Mouse (Mus musculus): ENCODE results near the gene Sh2d6. TPM values are rescaled to one million over a fixed set of nuclear protein-coding genes. Genes with fewer than 3 reads are reported as not detected.

Gene Sh2d6
- polyA plus RNA-seq, 1 experiment from 2014 or later = 0.66 TPM

GRCm38 (mm10) chr6:72553079-72553412 lies 31.5 kb upstream of the Sh2d6 start:
- H3K27me3 ChIP-seq (ENCODE audit: control insufficient read depth, insufficient read depth, low read length) = no peaks in the 10 kb centered on the region
- peak overlapping the region; percentile 40 for H3K27ac ChIP-seq (ENCODE audit: low read depth, low read length)
- peak overlapping the region; percentile 57 for H3K4me2 ChIP-seq (replicated peaks; ENCODE audit: low read depth, low read length)
- H3K36me3 ChIP-seq (ENCODE audit: control insufficient read depth, insufficient read depth, low read length) = no peaks in the 10 kb centered on the region
- DNase-seq (ENCODE audit: low spot score) = no peak
- H3K4me1 ChIP-seq (replicated peaks; ENCODE audit: control insufficient read depth, insufficient read depth, low read length) = no peaks in the 10 kb centered on the region
- no peaks in the 10 kb centered on the region for H3K9me3 ChIP-seq (ENCODE audit: control insufficient read depth, low read length)
- WGBS = 20% methylated on average over 8 of the region's 8 CpGs
- peak overlapping the region; percentile 31 for H3K4me3 ChIP-seq (ENCODE audit: low read depth, low read length)
- peak overlapping the region; percentile 55 for H3K9ac ChIP-seq (ENCODE audit: low read depth, low read length)
- 0 out of 2 replicates have a peak, but pooled peaks have one; percentile 52 for ATAC-seq (ENCODE audit: low FRiP score)

GRCm38 (mm10) chr6:72552171-72553078 lies 30.9 kb upstream of the Sh2d6 start:
- Histone ChIP-seq H3K4me3 (ENCODE audit: low read depth, low read length) (peak overlapping the region; percentile 31), H3K27ac (ENCODE audit: low read depth, low read length) (peak overlapping the region; percentile 40), H3K4me2 (replicated peaks; ENCODE audit: low read depth, low read length) (peak overlapping the region; percentile 57), H3K9ac (ENCODE audit: low read depth, low read length) (peak overlapping the region; percentile 55), H3K27me3 (ENCODE audit: control insufficient read depth, insufficient read depth, low read length) (no peaks in the 10 kb centered on the region), H3K9me3 (ENCODE audit: control insufficient read depth, low read length) (no peaks in the 10 kb centered on the region), H3K4me1 (replicated peaks; ENCODE audit: control insufficient read depth, insufficient read depth, low read length) (no peaks in the 10 kb centered on the region), H3K36me3 (ENCODE audit: control insufficient read depth, insufficient read depth, low read length) (no peaks in the 10 kb centered on the region)
- ATAC-seq (ENCODE audit: low FRiP score) (peak; percentile 90), DNase-seq (ENCODE audit: low spot score) (peak; percentile 79)
- 20% methylated on average over 27 of the region's 27 CpGs for WGBS

- no peaks in the 10 kb centered on the region for H3K27me3 ChIP-seq (ENCODE audit: control insufficient read depth, insufficient read depth, low read length)
- H3K4me1 ChIP-seq (replicated peaks; ENCODE audit: control insufficient read depth, insufficient read depth, low read length) = no peaks in the 10 kb centered on the region
- H3K36me3 ChIP-seq (ENCODE audit: control insufficient read depth, insufficient read depth, low read length) = no peaks in the 10 kb centered on the region
- no peak overlapping the region for H3K4me2 ChIP-seq (replicated peaks; ENCODE audit: low read depth, low read length)
- 87% methylated on average over 10 of the region's 10 CpGs for WGBS
- no peaks in the 10 kb centered on the region for H3K9me3 ChIP-seq (ENCODE audit: control insufficient read depth, low read length)
- ATAC-seq (ENCODE audit: low FRiP score) (no peak), DNase-seq (ENCODE audit: low spot score) (no peak)
- no peak overlapping the region for H3K27ac ChIP-seq (ENCODE audit: low read depth, low read length)
- H3K9ac ChIP-seq (ENCODE audit: low read depth, low read length) = no peak overlapping the region
- H3K4me3 ChIP-seq (ENCODE audit: low read depth, low read length) = no peak overlapping the region
Measured at GRCm38 (mm10) chr6:72550503-72551100, 29.1 kb upstream of the Sh2d6 start.

GRCm38 (mm10) chr6:72550025-72550424 lies 28.5 kb upstream of the Sh2d6 start:
- DNase-seq (ENCODE audit: low spot score) (no peak), ATAC-seq (ENCODE audit: low FRiP score) (no peak)
- Histone ChIP-seq H3K4me1 (replicated peaks; ENCODE audit: control insufficient read depth, insufficient read depth, low read length) (no peaks in the 10 kb centered on the region), H3K4me2 (replicated peaks; ENCODE audit: low read depth, low read length) (no peak overlapping the region), H3K27ac (ENCODE audit: low read depth, low read length) (no peak overlapping the region), H3K4me3 (ENCODE audit: low read depth, low read length) (no peak overlapping the region), H3K9me3 (ENCODE audit: control insufficient read depth, low read length) (no peaks in the 10 kb centered on the region), H3K27me3 (ENCODE audit: control insufficient read depth, insufficient read depth, low read length) (no peaks in the 10 kb centered on the region), H3K9ac (ENCODE audit: low read depth, low read length) (no peak overlapping the region), H3K36me3 (ENCODE audit: control insufficient read depth, insufficient read depth, low read length) (no peaks in the 10 kb centered on the region)
- 67% methylated on average over 6 of the region's 6 CpGs for WGBS

- ATAC-seq (ENCODE audit: low FRiP score) (no peak), DNase-seq (ENCODE audit: low spot score) (no peak)
- no peak overlapping the region for H3K9ac ChIP-seq (ENCODE audit: low read depth, low read length)
- no peaks in the 10 kb centered on the region for H3K9me3 ChIP-seq (ENCODE audit: control insufficient read depth, low read length)
- H3K4me1 ChIP-seq (replicated peaks; ENCODE audit: control insufficient read depth, insufficient read depth, low read length) = no peaks in the 10 kb centered on the region
- no peak overlapping the region for H3K4me2 ChIP-seq (replicated peaks; ENCODE audit: low read depth, low read length)
- H3K27me3 ChIP-seq (ENCODE audit: control insufficient read depth, insufficient read depth, low read length) = peaks cover 1% of the 10 kb centered on the region; the same call in 1 of the 2 replicates
- no peak overlapping the region for H3K27ac ChIP-seq (ENCODE audit: low read depth, low read length)
- H3K4me3 ChIP-seq (ENCODE audit: low read depth, low read length) = no peak overlapping the region
- no peaks in the 10 kb centered on the region for H3K36me3 ChIP-seq (ENCODE audit: control insufficient read depth, insufficient read depth, low read length)
- WGBS = 71% methylated on average over 9 of the region's 9 CpGs
Measured at GRCm38 (mm10) chr6:72549041-72549580, 27.6 kb upstream of the Sh2d6 start.

GRCm38 (mm10) chr6:72547862-72548261 lies 26.4 kb upstream of the Sh2d6 start:
- H3K9ac ChIP-seq (ENCODE audit: low read depth, low read length) = no peak overlapping the region
- DNase-seq (ENCODE audit: low spot score) (no peak), ATAC-seq (ENCODE audit: low FRiP score) (no peak)
- no peaks in the 10 kb centered on the region for H3K9me3 ChIP-seq (ENCODE audit: control insufficient read depth, low read length)
- H3K4me2 ChIP-seq (replicated peaks; ENCODE audit: low read depth, low read length) = no peak overlapping the region
- no peaks in the 10 kb centered on the region for H3K36me3 ChIP-seq (ENCODE audit: control insufficient read depth, insufficient read depth, low read length)
- WGBS = 93% methylated on average over 3 of the region's 3 CpGs
- H3K27ac ChIP-seq (ENCODE audit: low read depth, low read length) = no peak overlapping the region
- H3K27me3 ChIP-seq (ENCODE audit: control insufficient read depth, insufficient read depth, low read length) = peaks cover 2% of the 10 kb centered on the region; the same call in 1 of the 2 replicates
- H3K4me1 ChIP-seq (replicated peaks; ENCODE audit: control insufficient read depth, insufficient read depth, low read length) = no peaks in the 10 kb centered on the region
- no peak overlapping the region for H3K4me3 ChIP-seq (ENCODE audit: low read depth, low read length)

- no peak for ATAC-seq (ENCODE audit: low FRiP score)
- Histone ChIP-seq H3K27me3 (ENCODE audit: control insufficient read depth, insufficient read depth, low read length) (peaks cover 2% of the 10 kb centered on the region; the same call in 1 of the 2 replicates), H3K4me3 (ENCODE audit: low read depth, low read length) (no peak overlapping the region), H3K27ac (ENCODE audit: low read depth, low read length) (no peak overlapping the region), H3K36me3 (ENCODE audit: control insufficient read depth, insufficient read depth, low read length) (no peaks in the 10 kb centered on the region), H3K4me2 (replicated peaks; ENCODE audit: low read depth, low read length) (no peak overlapping the region), H3K9ac (ENCODE audit: low read depth, low read length) (no peak overlapping the region), H3K4me1 (replicated peaks; ENCODE audit: control insufficient read depth, insufficient read depth, low read length) (no peaks in the 10 kb centered on the region), H3K9me3 (ENCODE audit: control insufficient read depth, low read length) (no peaks in the 10 kb centered on the region)
- DNase-seq (ENCODE audit: low spot score) = no peak
- WGBS = 87% methylated on average over 2 of the region's 2 CpGs
Measured at GRCm38 (mm10) chr6:72547121-72547520, 25.6 kb upstream of the Sh2d6 start.

- ATAC-seq (ENCODE audit: low FRiP score) = no peak
- whole genome bisulfite sequencing = 57% methylated on average over 7 of the region's 7 CpGs
Measured at GRCm38 (mm10) chr6:72545377-72545776, 23.9 kb upstream of the Sh2d6 start.

More at GRCm38 (mm10) chr6:72545377-72545776, 23.9 kb upstream of the Sh2d6 start:
- Histone ChIP-seq H3K4me2 (replicated peaks; ENCODE audit: low read depth, low read length) (no peak overlapping the region), H3K9me3 (ENCODE audit: control insufficient read depth, low read length) (no peaks in the 10 kb centered on the region), H3K9ac (ENCODE audit: low read depth, low read length) (no peak overlapping the region), H3K36me3 (ENCODE audit: control insufficient read depth, insufficient read depth, low read length) (no peaks in the 10 kb centered on the region), H3K27me3 (ENCODE audit: control insufficient read depth, insufficient read depth, low read length) (peaks cover 2% of the 10 kb centered on the region; the same call in 1 of the 2 replicates), H3K27ac (ENCODE audit: low read depth, low read length) (no peak overlapping the region), H3K4me1 (replicated peaks; ENCODE audit: control insufficient read depth, insufficient read depth, low read length) (no peaks in the 10 kb centered on the region), H3K4me3 (ENCODE audit: low read depth, low read length) (no peak overlapping the region)
- DNase-seq (ENCODE audit: low spot score) = no peak

Measured in hindbrain, embryonic 11.5 days (tissue).